Mouse (Mus musculus) brain, embryonic 14.5 days (tissue): ENCODE results near the gene CN725425.

ENCODE experiments used
- CTCF ChIP-seq: fragments of 200-500 bp; IDR thresholded peaks from 2 replicates; pipeline ENCODE4 v1.5.1; 2012; ENCODE audit warnings: inconsistent platforms, mild to moderate bottlenecking, moderate library complexity, borderline replicate concordance; ENCODE audit not compliant: insufficient read depth, insufficient read length; ENCODE audit errors: extremely low read depth
- POLR2A ChIP-seq: fragments of 200-500 bp; IDR thresholded peaks from 2 replicates; pipeline ENCODE4 v1.6.1; 2012; ENCODE audit warnings: mild to moderate bottlenecking, inconsistent platforms, borderline replicate concordance; ENCODE audit not compliant: poor library complexity, insufficient read depth, insufficient read length, severe bottlenecking; ENCODE audit errors: extremely low read depth

GRCm38 (mm10) chr15:91190026-91190425 is 9.3 kb upstream of the CN725425 start:
- TF ChIP-seq CTCF (no peak), POLR2A (no peak)
